Mouse (Mus musculus) bone marrow macrophage, adult 2 months (primary cell): ENCODE measurements at regions not wholly inside any gene's neighbourhood (a gene's known extent, or its start where the extent isn't known, plus 50 kb on each side); places are given as distances from the start of the nearest gene placed in this dataset.

ENCODE experiments used
- CTCF ChIP-seq: IDR thresholded peaks from 2 replicates; pipeline ENCODE4 v1.5.1; 2012; ENCODE audit warnings: low read depth, mild to moderate bottlenecking, low read length, moderate library complexity
- POLR2A ChIP-seq: IDR thresholded peaks from 2 replicates; pipeline ENCODE4 v1.6.1; 2012; ENCODE audit warnings: mild to moderate bottlenecking, low read depth, low read length, borderline replicate concordance

- no peak for TF ChIP-seq CTCF
- TF ChIP-seq POLR2A: no peak
Measured at GRCm38 (mm10) chr16:77401185-77401943, 200.5 kb downstream of the Gm11146 start.
